Mouse (Mus musculus): ENCODE results near the gene 9030025P20Rik. TPM values are rescaled to one million over a fixed set of nuclear protein-coding genes. Genes with fewer than 3 reads are reported as not detected.
"Not testable (repeated sequence)": the region's sequence is repeated elsewhere in the genome, so short reads cannot be mapped to it uniquely, and the experiment has no call there.

The 9030025P20Rik gene
- total RNA-seq, 4 experiments from 2014 or later = 9.0 to 17.7 (median 12.4) TPM

GRCm38 (mm10) chr17:14990116-14990702, 11.9 kb downstream of the 9030025P20Rik start:
- peak in 1 of 2 experiments; percentile 7 for DNase-seq (ENCODE audit: low spot score in 2 of 2)

- DNase-seq (ENCODE audit: low spot score in 2 of 2) = not testable (repeated sequence)
These were observed 14.4 kb downstream of the 9030025P20Rik start for GRCm38 (mm10) chr17:14992522-14993138.

- DNase-seq (ENCODE audit: low spot score in 2 of 2) = not testable (repeated sequence)
These were observed 15.0 kb downstream of the 9030025P20Rik start for GRCm38 (mm10) chr17:14993139-14993832.

- not testable (repeated sequence) for DNase-seq (ENCODE audit: low spot score in 2 of 2)
These were observed 15.9 kb downstream of the 9030025P20Rik start for GRCm38 (mm10) chr17:14994140-14994539.

- DNase-seq (ENCODE audit: low spot score in 2 of 2) = not testable (repeated sequence)
These were observed 21.8 kb downstream of the 9030025P20Rik start for GRCm38 (mm10) chr17:15000047-15000446.

GRCm38 (mm10) chr17:15009088-15009487, 30.8 kb downstream of the 9030025P20Rik start:
- not testable (repeated sequence) for DNase-seq (ENCODE audit: low spot score in 2 of 2)

- DNase-seq (ENCODE audit: low spot score in 2 of 2) = not testable (repeated sequence)
These were observed 31.6 kb downstream of the 9030025P20Rik start, which contains the start of gene Gm3435 for GRCm38 (mm10) chr17:15009706-15010413. Gm3435 (plus strand) TSS chr17:15010176.

- peak; percentile 13 to 35 for DNase-seq (ENCODE audit: low spot score in 2 of 2)
These were observed 43.4 kb downstream of the 9030025P20Rik start for GRCm38 (mm10) chr17:15021503-15022220.

- DNase-seq (ENCODE audit: low spot score in 2 of 2) = not testable (repeated sequence)
These were observed 45.7 kb downstream of the 9030025P20Rik start for GRCm38 (mm10) chr17:15023878-15024492.

GRCm38 (mm10) chr17:15024502-15025193, 46.4 kb downstream of the 9030025P20Rik start:
- DNase-seq (ENCODE audit: low spot score in 2 of 2) = not testable (repeated sequence)

GRCm38 (mm10) chr17:15025513-15025912, 47.2 kb downstream of the 9030025P20Rik start:
- not testable (repeated sequence) for DNase-seq (ENCODE audit: low spot score in 2 of 2)

- not testable (repeated sequence) for DNase-seq (ENCODE audit: low spot score in 2 of 2)
These were observed 53.1 kb downstream of the 9030025P20Rik start for GRCm38 (mm10) chr17:15031414-15031813.

- DNase-seq (ENCODE audit: low spot score in 2 of 2) = not testable (repeated sequence)
These were observed 62.2 kb downstream of the 9030025P20Rik start for GRCm38 (mm10) chr17:15040455-15040854.

Other genes with a start within 250 kb of the 9030025P20Rik start
- 1 to 10 TPM; 3.7 to 7.1 (median 5.4) TPM for gene Wdr27, start 35.3 kb upstream of the 9030025P20Rik start, total RNA-seq (2022)
- 10 to 100 TPM; 11.8 to 17.8 (median 15.4) TPM for gene 1600012H06Rik, start 35.3 kb upstream of the 9030025P20Rik start, total RNA-seq (2022)
- 10 to 100 TPM; 51.9 to 58.2 (median 55.7) TPM for gene Phf10, start 17.2 kb upstream of the 9030025P20Rik start, total RNA-seq (2022)
- 1 to 10 TPM in 1 of 4 experiments, not detected in 3; 1.7 TPM for gene Gm3417, start 322 bp downstream of the 9030025P20Rik start, total RNA-seq (2022)
- gene Gm3435, start 31.7 kb downstream of the 9030025P20Rik start, total RNA-seq (2022) = 1 to 10 TPM; 5.7 to 7.3 (median 7.0) TPM
- gene Ermard, start 62.7 kb downstream of the 9030025P20Rik start, total RNA-seq (2022) = 10 to 100 TPM; 66.0 to 96.3 (median 77.0) TPM
- gene Tcte3, start 63.0 kb downstream of the 9030025P20Rik start, total RNA-seq (2022) = 1 to 10 TPM in 2 of 4 experiments, under 1 TPM in 1, not detected in 1; 0.89 to 3.0 (median 1.6) TPM
- gene Gm3448, start 63.1 kb downstream of the 9030025P20Rik start, total RNA-seq (2022) = 10 to 100 TPM in 1 of 4 experiments, 1 to 10 TPM in 3; 7.8 to 10.2 (median 9.7) TPM

All from layer of hippocampus, adult 8-10 months (tissue).